Mouse (Mus musculus) CH12.LX (cell line): ENCODE results near the gene Ifi205. TPM values are rescaled to one million over a fixed set of nuclear protein-coding genes. Genes with fewer than 3 reads are reported as not detected.
"Not testable (repeated sequence)": the region's sequence is repeated elsewhere in the genome, so short reads cannot be mapped to it uniquely, and the experiment has no call there.

Experiments used
- DNase-seq: peaks from one replicate; pipeline ENCODE4 v3.0.0-alpha.2; 2013; ENCODE audit errors: extremely low read depth
- H3K27ac ChIP-seq: 2 replicates; pipeline ENCODE4 v1.5.1; 2012; ENCODE audit warnings: low read depth, mild to moderate bottlenecking, control low read depth, moderate library complexity; ENCODE audit not compliant: insufficient read depth
- H3K27me3 ChIP-seq: replicated peaks from 2 replicates; pipeline ENCODE3; 2012; ENCODE audit warnings: inconsistent platforms
- H3K36me3 ChIP-seq, 2 experiments: replicated peaks in 1 of 2; 2 replicates each; pipeline versions ENCODE3 to v1.6.1; 2012; ENCODE audit warnings: inconsistent platforms in 1 of 2, low read length in 1 of 2, mild to moderate bottlenecking in 1 of 2, mixed read lengths in 1 of 2, moderate library complexity in 1 of 2; ENCODE audit not compliant: control insufficient read depth in 1 of 2, insufficient read depth in 1 of 2
- H3K4me1 ChIP-seq, 2 experiments: 2 replicates each; pipeline ENCODE4 v1.6.1; 2012; ENCODE audit warnings: inconsistent platforms in 1 of 2, moderate library complexity in 1 of 2; ENCODE audit not compliant: insufficient read depth in 2 of 2, control insufficient read depth in 1 of 2
- H3K4me2 ChIP-seq: 2 replicates; pipeline ENCODE4 v1.6.1; 2012; ENCODE audit warnings: low read depth, mild to moderate bottlenecking, control low read depth; ENCODE audit not compliant: poor library complexity, insufficient read depth, severe bottlenecking
- H3K4me3 ChIP-seq, 3 experiments: fragments of 150-350 bp in 1 of 3; sonication (generic) in 1 of 3; replicated peaks in 1 of 3; 2 replicates each; pipeline versions ENCODE3 to v1.5.1; 2011 to 2012; ENCODE audit warnings: low read depth in 2 of 3, low read length in 2 of 3, mild to moderate bottlenecking in 2 of 3, moderate library complexity in 2 of 3, control low read depth in 1 of 3, improper control_type of control experiment in 1 of 3, inconsistent platforms in 1 of 3, mixed read lengths in 1 of 3; ENCODE audit not compliant: poor library complexity in 1 of 3
- H3K79me2 ChIP-seq: replicated peaks from 2 replicates; pipeline ENCODE4 v1.6.1; 2012; ENCODE audit warnings: mild to moderate bottlenecking, moderate library complexity; ENCODE audit not compliant: control insufficient read depth, poor library complexity, insufficient read depth, severe bottlenecking; ENCODE audit errors: extremely low read depth
- H3K9ac ChIP-seq: 2 replicates; pipeline ENCODE4 v1.6.1; 2012; ENCODE audit warnings: low read depth, mild to moderate bottlenecking, control low read depth, moderate library complexity; ENCODE audit not compliant: insufficient read depth
- H3K9me3 ChIP-seq: replicated peaks from 2 replicates; pipeline ENCODE3; 2012; ENCODE audit warnings: low read length, inconsistent platforms, mixed read lengths
- CHD1 ChIP-seq: IDR thresholded peaks from 2 replicates; pipeline ENCODE4 v1.6.1; 2012; ENCODE audit warnings: low read depth, low read length, improper control_type of control experiment, inconsistent platforms
- E2F4 ChIP-seq: IDR thresholded peaks from 2 replicates; pipeline ENCODE4 v1.6.1; 2011; ENCODE audit warnings: low read depth, low read length, improper control_type of control experiment; ENCODE audit not compliant: insufficient replicate concordance
- ELF1 ChIP-seq: IDR thresholded peaks from 2 replicates; pipeline ENCODE4 v1.6.1; 2014; ENCODE audit warnings: low read depth, mild to moderate bottlenecking, inconsistent platforms, low read length, improper control_type of control experiment
- ETS1 ChIP-seq: conservative IDR thresholded peaks from 2 replicates; pipeline ENCODE4 v1.6.1; 2012; ENCODE audit warnings: low read depth, mild to moderate bottlenecking, inconsistent platforms, low read length, improper control_type of control experiment, moderate library complexity
- GABPA ChIP-seq: IDR thresholded peaks from 2 replicates; pipeline ENCODE4 v1.6.1; 2012; ENCODE audit warnings: low read depth, low read length, improper control_type of control experiment, inconsistent platforms; ENCODE audit not compliant: insufficient replicate concordance
- JUND ChIP-seq: conservative IDR thresholded peaks from 2 replicates; pipeline ENCODE4 v1.6.1; 2011; ENCODE audit warnings: low read depth, low read length, improper control_type of control experiment
- KAT2A ChIP-seq: IDR thresholded peaks from 2 replicates; pipeline ENCODE4 v1.6.1; 2012; ENCODE audit warnings: low read length, improper control_type of control experiment, inconsistent platforms; ENCODE audit not compliant: insufficient replicate concordance
- MAZ ChIP-seq: IDR thresholded peaks from 2 replicates; pipeline ENCODE4 v1.6.1; 2012; ENCODE audit warnings: low read depth, mild to moderate bottlenecking, inconsistent platforms, low read length, improper control_type of control experiment, moderate library complexity
- MEF2A ChIP-seq: IDR thresholded peaks from 2 replicates; pipeline ENCODE4 v1.6.1; 2014; ENCODE audit warnings: low read depth, mild to moderate bottlenecking, inconsistent platforms, low read length, improper control_type of control experiment, borderline replicate concordance
- MYC ChIP-seq: IDR thresholded peaks from 2 replicates; pipeline ENCODE4 v1.6.1; 2011; ENCODE audit warnings: low read depth, mild to moderate bottlenecking, improper control_type of control experiment, low read length
- POLR2A ChIP-seq: IDR thresholded peaks from 2 replicates; pipeline ENCODE4 v1.6.1; 2011; ENCODE audit warnings: low read depth, mild to moderate bottlenecking, improper control_type of control experiment, low read length
- RCOR1 ChIP-seq: conservative IDR thresholded peaks from 2 replicates; pipeline ENCODE4 v1.6.1; 2012; ENCODE audit warnings: low read depth, mild to moderate bottlenecking, inconsistent platforms, low read length, improper control_type of control experiment
- SMC3 ChIP-seq: IDR thresholded peaks from 2 replicates; pipeline ENCODE4 v1.6.1; 2011; ENCODE audit warnings: low read depth, low read length, improper control_type of control experiment
- TBP ChIP-seq: conservative IDR thresholded peaks from 2 replicates; pipeline ENCODE4 v1.6.1; 2011; ENCODE audit warnings: low read depth, low read length, improper control_type of control experiment
- TCF12 ChIP-seq: IDR thresholded peaks from 2 replicates; pipeline ENCODE4 v1.6.1; 2014; ENCODE audit warnings: low read depth, mild to moderate bottlenecking, inconsistent platforms, low read length, improper control_type of control experiment
- USF2 ChIP-seq: conservative IDR thresholded peaks from 2 replicates; pipeline ENCODE4 v1.6.1; 2011; ENCODE audit warnings: low read depth, low read length, improper control_type of control experiment
- dilution Hi-C: fragments of 300-500 bp; cut with MboI; formaldehyde crosslinking; loops from 2 replicates; pipeline ENCODE4 v1.14.3; 2020; ENCODE audit warnings: low sequenced_read_pairs; ENCODE audit not compliant: extremely low pct_unique_long_range_greater_than_20kb, extremely low pct_ligation_motif_present
- in situ Hi-C: fragments of 300-500 bp; cut with MboI; formaldehyde crosslinking; loops from 3 replicates; pipeline ENCODE4 v1.14.3; 2019; ENCODE audit warnings: low sequenced_read_pairs, low pct_ligation_motif_present, low pct_unique_long_range_greater_than_20kb, mixed read lengths
- polyA plus RNA-seq: library from polyadenylated mRNA; unstranded; fragments of >175 nt; gene quantifications from 2 replicates; pipeline ENCODE4 v1.2.1, GENCODE M21; 2012; ENCODE audit warnings: low read depth; ENCODE audit not compliant: insufficient read length
- total RNA-seq, 2 experiments: library from RNA; depleted of rRNA; stranded (reverse); fragments of 300-350 nt in 1 of 2; fragments of >200 nt in 1 of 2; gene quantifications; 2 replicates each; pipeline ENCODE4 v1.2.3; 2012 to 2014

Gene Ifi205
- total and polyA plus RNA-seq, 3 experiments, result 0.17 to 0.35 (median 0.17) TPM

DNA sequence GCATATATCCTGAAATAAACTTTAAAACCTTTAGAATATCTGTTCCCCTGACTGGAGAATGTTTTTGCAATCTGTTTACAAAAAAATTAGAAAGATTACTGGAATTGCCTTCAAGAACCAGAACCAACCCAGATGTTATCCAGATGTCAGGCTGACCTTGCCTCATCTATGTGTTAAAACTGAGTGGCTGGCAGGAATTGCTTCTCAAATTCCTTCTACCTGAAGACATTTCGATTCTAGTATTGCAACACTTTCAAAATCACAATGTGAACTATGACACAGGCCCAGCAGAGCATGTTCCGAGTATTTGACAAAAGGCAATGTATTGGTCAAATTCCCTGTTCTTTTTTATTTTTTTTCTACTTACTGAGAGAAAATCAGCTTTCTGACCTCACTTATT lies 12.8 kb upstream of the Ifi205 start:
- peaks cover 3 to 28% of the 10 kb centered on the region in 2 experiments; a peak in 3 of 4 replicates for H3K4me1 ChIP-seq
- in situ Hi-C loops (no loop called here), dilution Hi-C loops (no loop called here)
- H3K4me3 ChIP-seq, result no peak overlapping the region
- DNase-seq, result no peak
- no peak overlapping the region for H3K9ac ChIP-seq
- no peaks in the 10 kb centered on the region for H3K27me3 ChIP-seq
- H3K9me3 ChIP-seq, result peaks cover 3% of the 10 kb centered on the region
- TF ChIP-seq MEF2A (no peak), POLR2A (no peak), ELF1 (no peak), KAT2A (no peak), RCOR1 (no peak), USF2 (no peak), MAZ (no peak), SMC3 (no peak), E2F4 (no peak), JUND (no peak), CHD1 (no peak), ETS1 (no peak), MYC (no peak), TBP (no peak), GABPA (no peak), TCF12 (no peak)
- H3K4me2 ChIP-seq, result no peak overlapping the region
- H3K36me3 ChIP-seq, result peaks cover 0 to 3% of the 10 kb centered on the region in 2 experiments
- H3K79me2 ChIP-seq, result no peaks in the 10 kb centered on the region
- H3K27ac ChIP-seq, result no peak overlapping the region

DNA sequence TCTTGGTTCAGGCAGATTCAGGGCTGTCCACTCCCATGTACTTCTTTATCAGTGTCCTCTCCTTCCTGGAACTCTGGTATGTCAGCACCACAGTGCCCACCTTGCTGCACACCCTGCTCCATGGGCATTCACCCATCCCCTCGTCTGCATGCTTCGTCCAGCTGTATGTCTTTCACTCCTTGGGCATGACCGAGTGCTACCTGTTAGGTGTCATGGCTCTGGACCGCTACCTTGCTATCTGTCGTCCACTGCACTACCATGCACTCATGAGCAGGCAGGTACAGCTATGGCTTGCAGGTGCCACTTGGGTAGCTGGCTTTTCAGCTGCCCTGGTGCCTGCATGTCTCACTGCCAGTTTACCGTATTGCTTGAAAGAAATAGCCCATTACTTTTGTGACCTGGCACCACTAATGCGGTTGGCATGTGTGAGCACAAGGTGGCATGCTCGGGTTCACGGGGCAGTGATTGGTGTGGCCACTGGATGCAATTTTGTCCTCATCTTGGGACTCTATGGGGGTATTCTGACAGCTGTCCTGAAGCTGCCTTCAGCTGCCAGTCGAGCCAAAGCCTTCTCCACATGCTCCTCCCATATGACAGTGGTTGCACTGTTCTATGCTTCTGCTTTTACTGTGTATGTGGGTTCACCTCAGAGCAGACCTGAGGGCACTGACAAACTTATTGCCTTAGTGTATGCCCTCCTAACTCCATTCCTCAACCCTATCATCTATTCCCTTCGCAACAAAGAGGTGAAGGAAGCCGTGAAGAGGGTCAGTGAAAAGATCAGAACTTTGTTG lies 10.7 kb upstream of the Ifi205 start:
- H3K79me2 ChIP-seq, H3K4me3 ChIP-seq, H3K9ac ChIP-seq, DNase-seq, H3K4me2 ChIP-seq, H3K27me3 ChIP-seq, H3K27ac ChIP-seq, in situ Hi-C loops, dilution Hi-C loops, H3K9me3 ChIP-seq, H3K36me3 ChIP-seq: not testable (repeated sequence)
- peaks cover 3 to 28% of the 10 kb centered on the region in 2 experiments; a peak in 3 of 4 replicates for H3K4me1 ChIP-seq
